Mouse (Mus musculus) thymus, postnatal 14 days (tissue): ENCODE data around the gene Bbx.

Source experiments
- DNase-seq: peaks from one replicate; pipeline ENCODE4 v3.0.0; 2021

The Bbx gene

DNA sequence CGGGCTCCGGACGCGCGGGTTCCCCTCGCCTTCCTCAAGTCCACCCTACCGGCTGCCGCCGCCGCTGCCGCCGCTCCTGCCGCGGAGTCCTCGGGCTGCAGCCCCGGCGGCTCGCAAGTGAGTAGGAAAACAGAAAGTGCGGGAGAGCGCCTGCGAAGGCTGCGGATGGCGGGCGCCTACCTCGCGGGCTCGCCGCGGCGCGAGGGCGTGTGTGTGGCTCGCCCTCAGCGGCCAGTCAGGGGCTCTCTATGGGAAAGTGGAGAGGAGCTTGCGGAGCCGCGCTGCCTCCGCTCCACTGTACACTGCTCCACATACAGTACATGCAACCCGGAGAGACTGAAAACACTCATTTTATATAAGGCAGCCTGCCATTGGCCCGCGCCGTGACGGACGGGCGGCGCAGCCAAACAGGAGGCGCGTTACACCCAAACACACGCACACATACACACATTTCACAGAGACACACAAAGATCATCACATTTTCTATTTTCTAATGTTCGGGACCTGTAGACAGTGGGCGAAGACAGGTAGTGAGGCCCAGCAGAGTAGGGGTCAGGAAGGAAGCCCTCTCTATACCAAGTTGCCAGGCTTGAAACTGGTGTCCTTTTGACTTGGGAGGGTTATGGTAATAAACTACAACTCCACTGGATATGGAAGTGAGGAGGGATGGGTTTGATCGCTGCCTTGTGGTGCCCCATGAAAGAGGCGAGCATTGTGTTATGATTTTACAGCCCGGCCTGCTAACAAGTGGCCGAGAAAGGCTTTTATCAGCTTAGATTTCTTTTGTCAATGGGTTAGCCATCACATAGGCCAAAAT is at the start of gene Bbx:
Bbx (minus strand) TSS at position 329 of the 817 bp plus-strand sequence.
- DNase-seq = peak; percentile 95

DNA sequence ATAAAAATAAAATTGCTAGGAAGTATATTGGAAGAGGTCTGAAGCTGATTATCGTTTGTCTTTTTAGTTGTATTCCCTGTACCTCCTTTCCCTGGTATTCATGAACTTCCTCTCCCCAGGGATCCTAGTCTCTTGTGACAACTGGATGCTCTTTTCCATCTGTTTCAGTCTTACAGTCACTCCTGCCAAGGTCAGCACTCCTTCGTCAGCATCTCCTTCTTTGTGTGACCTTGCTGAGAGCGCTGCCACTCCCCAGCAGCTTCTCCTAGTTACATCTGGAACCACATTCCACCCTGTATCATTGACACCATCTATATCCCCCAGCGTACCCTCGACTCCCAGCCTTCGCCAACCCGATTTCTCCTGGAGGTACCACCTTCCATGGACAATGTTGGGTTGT is 49.7 kb upstream of the Bbx start:
- DNase-seq = no peak

DNA sequence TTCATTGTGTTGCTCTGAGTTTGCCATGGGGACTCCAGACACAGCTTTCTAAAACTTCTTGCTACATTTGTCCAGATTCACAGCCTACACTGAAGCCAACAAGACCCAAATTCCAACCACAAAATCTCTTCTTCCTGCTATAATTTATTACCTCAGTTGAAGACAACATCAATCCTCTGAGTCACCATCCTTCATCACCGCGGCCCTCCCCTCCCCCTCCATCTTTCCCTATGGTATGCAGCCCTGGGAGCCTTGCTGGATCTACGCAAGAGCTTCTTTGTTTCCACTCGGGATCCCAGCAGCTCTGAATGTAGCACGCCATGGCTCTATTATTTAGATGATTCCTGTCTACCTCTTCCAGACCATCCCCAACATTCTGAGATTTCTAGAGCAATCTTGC is 49.2 kb upstream of the Bbx start:
- DNase-seq = no peak

DNA sequence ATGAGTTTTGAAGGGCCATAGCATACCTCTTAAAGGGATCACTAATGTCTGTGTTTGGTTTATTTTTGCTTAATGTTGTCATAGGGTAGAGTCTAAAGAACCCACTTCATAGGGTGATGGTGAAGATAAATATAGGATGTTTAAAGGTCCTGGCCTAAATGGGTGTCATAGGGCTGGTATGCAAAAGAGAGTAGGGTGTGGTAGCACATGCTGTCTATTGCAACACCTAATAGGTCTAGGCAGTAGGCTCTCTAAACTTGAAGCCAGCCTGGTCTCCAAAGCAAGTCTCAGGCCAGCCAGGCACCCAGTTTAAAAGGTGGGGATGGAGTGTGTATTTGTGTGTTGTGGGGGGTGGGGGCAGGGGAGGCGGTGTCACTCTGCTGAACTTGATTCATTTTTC is 46.5 kb upstream of the Bbx start:
- DNase-seq = no peak

DNA sequence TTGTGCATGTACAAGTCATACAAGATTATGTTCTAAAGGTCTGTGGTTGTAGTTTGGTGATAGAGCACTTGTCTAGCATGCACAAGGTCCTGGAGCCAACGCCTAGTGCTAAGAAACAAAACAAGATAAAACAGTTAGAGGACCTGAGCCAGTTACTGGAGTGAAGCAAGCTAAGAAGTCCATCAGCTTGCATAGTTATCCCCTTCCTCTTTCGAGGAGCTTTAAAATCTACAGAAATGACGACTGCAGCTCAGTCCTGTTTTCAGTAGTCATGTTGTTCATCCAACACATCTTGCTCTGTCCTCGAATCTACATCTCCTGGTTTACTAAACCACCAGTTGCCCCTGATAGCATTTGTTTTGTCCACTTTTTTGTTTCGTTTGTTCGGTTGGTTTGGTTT is 45.4 kb upstream of the Bbx start:
- no peak for DNase-seq

DNA sequence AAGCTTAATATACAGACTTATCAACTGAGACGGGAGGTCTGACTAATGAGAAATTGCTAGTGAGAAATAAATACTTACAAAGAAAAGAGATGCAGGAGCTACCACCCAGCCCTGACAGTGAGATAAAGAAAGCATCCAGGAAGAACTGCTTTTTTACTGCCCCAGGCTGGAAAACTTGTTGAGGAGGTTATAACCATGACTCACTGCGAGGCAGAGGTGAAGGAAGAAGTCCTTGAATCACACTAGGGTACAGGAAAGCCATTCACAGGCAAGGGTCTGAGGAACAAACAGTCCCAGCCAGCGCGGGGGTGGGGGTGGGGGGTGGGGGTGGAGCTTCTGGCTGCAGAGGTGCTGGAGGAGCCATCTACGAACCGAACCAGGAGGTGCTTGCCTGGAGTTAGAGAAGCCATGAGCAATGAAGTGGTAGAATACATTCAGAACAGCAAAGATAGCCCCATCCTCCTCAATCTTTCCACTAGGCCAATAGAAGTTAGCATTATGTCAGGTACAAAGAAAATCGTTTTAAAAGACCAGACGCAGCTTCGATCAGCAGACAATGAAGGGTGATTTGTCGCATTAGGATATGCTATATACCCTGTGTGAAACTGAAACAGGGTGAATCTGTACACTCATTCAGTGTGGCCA is 30.2 kb upstream of the Bbx start:
- DNase-seq = no peak

DNA sequence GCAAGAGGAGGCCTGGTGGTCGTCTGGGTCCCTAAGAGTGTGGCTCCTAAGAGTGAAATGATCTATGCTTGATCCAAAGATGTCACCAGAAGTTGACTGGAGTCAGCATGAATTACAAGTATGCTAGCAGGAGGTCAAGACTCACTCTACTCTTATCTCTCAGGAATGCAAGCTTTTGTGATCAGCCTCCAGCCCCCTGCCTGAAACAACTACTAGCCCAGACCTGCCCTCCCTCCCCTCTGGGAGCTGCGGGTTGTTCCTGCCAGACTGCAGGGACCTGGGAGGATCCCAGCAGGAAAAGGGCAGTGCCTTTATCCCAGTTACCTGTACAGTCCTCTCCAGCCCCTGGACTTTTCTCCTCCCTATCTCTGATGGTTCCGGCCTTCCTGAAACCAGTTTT is 27.0 kb upstream of the Bbx start:
- no peak for DNase-seq

DNA sequence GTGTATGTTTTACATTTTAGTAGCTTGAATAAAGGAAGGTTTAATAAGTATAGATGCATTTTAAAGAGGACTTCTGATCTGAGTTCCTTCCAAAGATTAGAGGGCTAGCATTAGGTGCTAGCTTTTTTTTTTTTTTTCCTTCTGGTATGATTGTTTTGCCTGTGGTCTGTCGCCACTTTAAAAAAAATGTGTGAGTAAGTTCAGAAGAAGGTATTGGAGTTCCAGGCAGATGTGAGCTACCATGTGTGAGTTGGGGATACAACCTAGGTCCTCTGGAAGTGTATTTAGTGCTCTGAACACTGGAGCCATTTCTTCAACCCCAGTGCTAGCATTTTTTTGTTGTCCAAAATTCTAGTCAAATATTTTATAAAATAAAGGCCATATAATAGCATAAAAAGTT is 23.9 kb upstream of the Bbx start:
- no peak for DNase-seq

DNA sequence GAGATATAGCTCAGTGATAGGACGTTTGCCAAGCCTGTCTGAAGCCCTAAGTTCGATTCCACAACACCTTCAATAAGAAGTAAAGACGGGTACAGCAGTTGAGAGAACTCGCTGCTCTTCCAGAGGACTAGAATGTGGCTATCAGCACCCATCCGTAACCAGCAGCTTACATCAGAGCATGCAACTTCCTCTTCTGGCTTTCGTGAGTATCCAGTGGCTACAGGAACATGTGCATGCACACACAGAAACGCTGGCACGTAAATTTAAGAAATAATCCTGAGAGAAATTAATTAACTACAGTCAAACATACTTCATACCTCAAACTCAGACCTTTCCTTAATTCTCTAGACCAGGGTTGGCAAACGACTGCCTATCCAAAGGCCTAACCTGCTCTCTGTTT is 16.9 kb upstream of the Bbx start:
- DNase-seq = no peak

DNA sequence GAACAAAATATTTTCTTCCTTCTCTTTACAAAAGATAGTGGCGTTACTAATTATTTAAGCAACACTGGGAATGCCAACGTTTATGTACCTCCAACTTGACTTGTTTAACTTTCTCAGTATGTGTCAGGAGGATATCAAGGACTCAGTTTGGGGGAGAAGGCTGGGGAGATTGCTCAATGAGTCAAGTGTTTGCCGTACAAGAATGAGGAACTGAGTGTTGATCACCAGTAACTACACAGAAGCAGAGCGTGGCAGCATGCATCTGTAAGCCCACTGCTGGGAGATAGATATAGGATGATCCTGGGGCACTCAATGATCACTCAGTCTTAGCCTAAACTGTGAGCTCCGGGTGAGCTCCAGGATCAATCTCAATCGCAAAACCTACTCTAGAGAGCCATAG is 12.8 kb upstream of the Bbx start:
- DNase-seq = no peak

DNA sequence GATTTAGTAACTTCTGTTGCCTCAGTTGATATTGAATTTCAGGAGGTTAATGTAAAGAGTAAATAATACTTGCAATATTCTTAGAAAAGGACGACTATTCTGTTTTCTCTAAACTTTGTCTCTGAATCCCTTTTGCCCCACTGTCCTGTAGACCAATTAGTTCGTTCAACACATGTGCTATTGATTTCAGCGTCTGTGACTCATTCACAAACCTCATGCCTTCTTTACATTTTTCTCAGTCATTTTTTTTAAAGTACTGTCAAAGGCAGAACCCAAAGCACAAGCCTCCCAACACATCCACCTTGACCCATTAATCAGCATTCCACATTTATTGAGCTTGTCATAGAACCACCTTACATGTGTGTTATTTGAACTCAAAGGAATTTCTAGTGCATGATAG is 6.6 kb upstream of the Bbx start:
- no peak for DNase-seq

DNA sequence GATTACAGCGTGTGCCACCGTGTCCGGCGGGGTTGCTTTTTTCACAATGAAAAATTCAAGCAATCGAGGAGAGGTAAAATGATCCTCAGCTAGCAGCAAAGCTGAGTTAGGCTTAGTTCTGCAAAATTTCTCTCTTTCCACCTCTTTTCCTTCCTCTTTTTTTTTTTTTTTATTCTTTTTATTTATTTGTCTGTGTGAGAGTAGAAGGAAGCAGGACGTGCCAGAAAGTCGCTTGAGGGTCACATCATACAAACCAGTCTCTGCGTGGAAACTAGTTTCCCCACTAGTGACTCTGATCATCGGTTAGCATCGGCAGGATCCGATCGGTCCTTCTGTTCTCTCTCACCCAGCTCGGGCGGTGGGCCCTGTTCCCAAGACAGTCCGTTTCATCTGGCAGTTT is 5.6 kb upstream of the Bbx start:
- DNase-seq = no peak

DNA sequence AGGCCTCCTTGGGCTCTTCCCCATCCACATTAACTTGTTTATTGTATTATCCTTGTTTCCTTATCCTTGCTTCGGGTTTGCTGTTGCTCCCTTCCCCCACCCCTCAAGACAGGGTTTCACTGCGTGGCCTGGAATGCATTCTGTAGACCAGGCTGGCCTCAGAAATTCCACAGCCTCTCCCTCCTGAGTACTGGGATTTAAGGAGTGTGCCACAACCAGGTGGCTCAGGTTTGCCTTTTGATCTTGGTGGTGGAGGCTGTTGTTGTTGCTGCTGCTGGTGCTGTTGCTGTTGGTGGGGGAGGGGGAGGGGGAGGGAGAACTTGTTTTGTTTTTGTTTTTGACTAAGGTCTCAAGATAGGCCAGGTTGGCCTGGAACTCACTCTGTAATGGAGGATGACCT is 5.1 kb upstream of the Bbx start:
- DNase-seq = no peak

DNA sequence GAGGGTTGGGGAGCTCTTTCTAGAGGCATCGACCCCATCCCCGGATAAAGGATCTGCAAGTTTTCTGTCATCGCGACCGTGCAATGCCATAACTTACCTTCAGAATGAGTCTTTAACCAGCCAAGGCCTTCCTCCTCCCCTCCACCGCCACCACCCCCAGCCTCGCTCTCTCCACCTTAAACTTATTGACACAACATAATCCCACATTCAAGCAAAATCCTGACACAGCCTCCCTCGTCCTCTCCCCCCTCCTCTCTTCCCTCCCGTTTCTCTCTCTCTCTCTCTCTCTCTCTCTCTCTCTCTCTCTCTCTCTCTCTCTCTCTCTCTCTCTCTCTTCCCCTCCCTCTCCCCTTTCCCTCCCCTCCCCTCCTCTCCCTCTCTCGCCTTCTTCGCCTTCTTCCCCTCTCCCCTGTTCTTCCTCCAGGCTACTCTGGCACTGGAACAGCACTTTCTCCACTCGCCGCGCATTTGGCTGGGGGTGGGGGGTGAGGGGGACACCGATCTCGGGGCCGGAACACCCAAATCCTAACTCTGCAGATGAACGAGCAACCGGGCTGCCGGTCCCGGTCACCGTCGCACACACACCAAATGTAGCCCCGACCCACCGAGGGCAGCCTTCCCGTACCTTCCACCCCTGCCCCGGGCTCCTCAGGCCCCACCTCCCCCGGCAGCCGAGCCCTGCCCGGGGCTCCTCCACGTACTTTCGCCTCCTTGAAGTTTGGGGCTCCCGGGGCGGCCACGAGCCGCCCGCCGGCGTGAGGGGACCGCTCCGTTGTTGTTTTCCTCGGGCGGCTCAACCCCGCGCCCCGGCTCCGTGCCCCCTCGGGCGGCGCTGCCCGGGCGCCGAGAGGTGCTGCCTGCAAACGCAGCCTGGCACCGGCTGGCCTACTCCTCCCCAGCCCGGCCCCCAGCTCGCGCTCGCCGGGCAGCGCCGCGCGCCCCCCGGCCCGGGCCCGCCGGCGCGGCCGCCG is 894 bp downstream of the Bbx start:
- DNase-seq = peak; percentile 64

DNA sequence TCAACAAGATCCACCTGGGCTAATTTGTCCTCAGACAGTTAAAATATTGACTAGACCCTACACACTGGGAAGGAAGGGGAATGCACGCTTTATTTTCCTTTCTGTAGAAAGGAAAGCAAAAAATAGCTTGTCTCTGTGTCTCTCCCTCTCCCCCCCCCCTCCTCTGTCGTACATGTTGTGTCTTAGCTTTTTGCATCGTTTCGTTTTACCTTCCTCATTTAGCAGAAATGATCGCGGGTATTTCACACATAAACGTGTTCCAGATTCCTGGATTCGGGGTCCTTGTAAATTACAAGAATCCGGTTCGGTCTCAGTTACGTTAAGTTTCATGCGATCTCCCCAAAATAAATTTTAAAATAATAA is 1.7 kb downstream of the Bbx start:
- peak; percentile 16 for DNase-seq

DNA sequence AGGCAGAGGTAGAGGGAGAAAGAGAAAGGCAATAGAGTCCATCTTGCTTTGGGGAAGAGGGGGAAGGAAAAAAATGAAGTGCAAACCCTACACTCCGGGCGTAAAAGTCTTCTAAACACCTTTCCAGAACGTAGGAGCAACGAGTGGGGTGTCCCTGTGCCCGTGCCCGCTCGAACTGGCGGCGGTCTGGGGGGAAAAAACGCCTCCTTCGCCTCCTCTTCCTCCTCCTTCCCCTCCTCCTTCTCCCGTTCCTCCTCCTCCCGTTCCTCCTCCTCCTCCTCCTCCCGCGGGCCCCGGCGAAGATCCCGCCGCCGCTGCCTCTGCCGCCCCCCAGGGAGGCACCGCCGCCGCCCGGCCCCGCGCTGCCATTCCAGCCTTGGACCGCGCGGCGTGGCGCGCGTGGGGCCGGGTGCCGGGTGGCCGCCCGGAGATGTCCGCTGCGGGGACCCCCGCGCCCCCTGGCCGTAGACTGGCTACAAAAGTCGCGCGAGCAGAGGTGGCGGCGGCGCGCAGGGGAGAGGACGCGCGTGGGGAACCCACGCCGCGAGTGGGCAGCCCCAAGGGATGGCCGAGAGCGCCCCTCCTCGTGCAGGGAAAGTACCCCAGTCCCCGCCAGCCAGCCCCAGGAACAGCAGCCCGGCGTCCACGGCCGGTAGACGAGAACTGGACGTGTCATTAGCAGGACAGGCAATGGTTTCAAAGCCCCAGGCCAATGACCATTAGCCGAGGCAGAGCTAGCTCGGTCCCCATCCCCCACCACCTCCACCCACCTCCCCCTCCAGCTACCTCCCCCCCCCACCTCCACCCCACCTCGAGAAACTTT is 2.3 kb downstream of the Bbx start:
- DNase-seq = peak; percentile 51

DNA sequence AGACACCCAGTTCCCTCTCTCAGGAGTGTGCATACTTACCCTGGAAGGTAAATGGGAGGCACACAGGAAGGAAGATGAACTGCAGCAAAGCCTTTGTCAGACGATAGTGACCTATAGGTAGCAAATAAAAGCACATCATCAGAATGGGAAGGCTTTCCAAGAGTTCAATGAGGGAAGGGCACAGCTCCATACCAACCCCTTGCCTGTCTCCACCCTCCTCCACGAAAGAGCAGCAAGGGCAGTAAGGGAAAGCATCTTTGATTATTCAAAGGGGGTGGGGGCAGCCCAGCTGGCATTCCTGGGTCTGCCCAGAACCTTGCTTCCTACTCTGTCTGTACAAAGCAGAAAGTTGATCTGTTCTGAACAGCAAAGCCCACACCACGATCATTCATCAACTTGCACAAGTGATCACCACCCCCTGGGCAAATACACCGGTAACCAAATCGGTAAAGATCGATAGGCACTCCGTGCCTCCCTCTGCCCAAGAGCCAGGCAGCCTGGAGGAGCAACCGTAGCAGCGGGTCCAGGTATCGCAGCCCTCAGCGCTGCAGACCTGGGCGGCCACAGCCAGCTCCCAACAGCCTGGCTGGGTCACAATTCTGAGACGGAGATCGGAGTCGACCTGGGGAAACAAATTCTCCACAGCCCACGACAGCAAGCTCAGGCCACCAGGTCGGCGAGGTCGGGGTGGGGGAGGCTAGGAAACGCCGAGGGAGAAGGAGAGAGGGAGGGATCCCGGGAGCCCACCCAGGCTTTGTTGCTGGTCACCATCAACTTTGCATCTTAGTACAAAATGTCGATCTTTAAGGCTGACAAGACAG is 3.1 kb downstream of the Bbx start:
- peak; percentile 13 for DNase-seq

DNA sequence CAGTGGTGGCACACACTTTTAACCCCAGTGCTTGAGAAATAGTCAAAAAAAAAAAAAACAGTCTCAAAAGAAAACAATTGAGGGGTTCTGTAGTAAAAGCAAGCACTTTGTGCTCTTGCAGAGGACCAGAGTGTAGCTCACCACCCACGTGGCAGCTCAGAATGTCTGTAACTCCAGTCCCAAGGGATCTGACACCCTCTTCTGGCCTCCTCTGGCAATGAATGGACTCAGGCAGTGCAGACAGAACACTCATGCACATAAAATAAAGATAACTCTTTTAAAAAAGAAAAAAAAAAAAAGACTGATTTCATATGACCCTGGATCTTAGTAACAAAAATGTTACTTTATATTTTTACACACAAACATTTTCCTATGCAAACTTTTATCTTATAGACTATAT is 12.1 kb downstream of the Bbx start:
- peak; percentile 5 for DNase-seq

DNA sequence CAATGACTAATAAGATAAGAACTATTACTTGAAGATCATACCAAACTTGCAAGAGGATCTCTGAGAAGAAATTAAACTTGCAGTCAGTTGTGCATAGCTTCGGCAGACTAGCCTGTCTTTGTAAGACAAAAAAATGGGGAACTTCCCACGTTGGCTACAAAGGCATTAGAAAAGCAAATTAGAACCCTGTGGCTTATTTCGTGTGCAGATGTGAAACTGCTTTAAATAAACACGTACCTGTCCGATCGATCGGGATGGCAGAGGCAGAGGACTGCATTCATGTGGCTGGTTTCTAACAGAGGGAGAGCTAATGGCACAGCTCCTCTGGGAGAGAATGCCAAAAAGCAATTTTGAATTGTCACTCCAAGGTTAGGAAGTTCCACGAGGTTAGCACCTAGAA is 16.8 kb downstream of the Bbx start:
- no peak for DNase-seq

DNA sequence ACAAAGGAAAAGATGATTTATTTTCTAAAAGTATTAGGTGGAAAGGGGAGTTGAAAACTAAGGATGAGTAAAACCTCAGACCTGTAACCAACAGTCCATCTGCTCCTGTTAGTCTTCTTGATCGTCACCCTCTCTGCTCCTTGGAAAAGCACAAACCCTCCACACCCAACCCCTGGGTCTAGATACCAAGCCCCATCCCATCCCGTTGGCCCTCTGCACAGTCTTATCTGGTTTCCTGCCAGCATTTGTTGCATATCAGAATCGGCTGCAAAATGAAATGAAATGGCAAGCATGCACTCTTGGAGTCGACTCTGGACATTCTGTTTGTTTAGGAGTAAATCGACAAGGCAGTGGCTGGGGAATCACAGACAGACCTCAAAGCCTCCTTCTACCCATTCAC is 29.3 kb downstream of the Bbx start:
- DNase-seq = no peak

DNA sequence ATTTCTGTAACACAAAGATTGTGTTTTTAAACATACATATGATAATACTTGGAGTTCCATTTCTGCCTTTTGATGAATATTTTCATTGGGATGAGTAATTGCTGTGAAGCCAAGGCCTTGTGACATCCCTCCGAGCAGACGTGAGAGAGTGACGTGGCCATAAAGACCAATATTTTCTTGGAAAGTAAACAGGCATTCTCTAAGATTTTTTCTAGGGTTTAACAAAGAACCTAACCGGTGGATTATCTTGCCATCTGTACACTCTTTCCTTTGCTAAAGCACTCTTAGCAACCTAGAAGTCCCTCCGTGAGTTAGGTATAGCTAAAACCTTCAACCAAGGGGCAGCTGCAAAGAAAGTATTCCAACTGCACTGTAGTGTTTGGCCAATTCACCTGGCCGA is 32.4 kb downstream of the Bbx start:
- no peak for DNase-seq

DNA sequence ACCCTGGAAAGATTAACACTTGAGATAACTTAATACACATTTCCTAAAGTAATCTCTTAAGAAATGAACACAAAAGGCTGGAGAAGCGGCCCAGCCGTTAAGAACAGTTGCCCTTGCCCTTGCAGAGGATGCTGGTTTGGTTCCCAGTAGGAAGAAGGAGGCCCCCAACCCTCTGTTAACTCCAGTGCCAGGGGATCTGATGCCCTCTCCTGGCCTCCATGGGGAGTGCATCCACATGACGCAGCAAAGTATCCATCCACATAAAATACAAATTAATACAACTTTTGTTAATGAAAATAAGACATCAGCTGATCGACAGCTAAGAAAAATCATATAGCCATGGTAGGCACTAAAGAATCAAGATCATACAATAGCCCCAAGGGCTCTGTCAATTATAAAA is 33.6 kb downstream of the Bbx start:
- peak; percentile 22 for DNase-seq
